Mouse (Mus musculus) bone marrow, adult 2 months (tissue): ENCODE measurements around the gene Aox1. TPM values are rescaled to one million over a fixed set of nuclear protein-coding genes. Genes with fewer than 3 reads are reported as not detected.

ENCODE experiments used
- H3K27ac ChIP-seq: fragments of 200-500 bp; 2 replicates; pipeline ENCODE4 v1.5.1; 2012; ENCODE audit warnings: low read depth, mild to moderate bottlenecking, control low read depth, inconsistent platforms, low read length; ENCODE audit not compliant: control insufficient read depth, poor library complexity, insufficient read depth
- H3K4me1 ChIP-seq: fragments of 200-500 bp; 2 replicates; pipeline ENCODE4 v1.6.1; 2011; ENCODE audit warnings: low read length; ENCODE audit not compliant: control insufficient read depth, insufficient read depth
- H3K4me3 ChIP-seq: fragments of 200-500 bp; replicated peaks from 2 replicates; pipeline ENCODE3; 2011; ENCODE audit warnings: mild to moderate bottlenecking, low read depth, low read length, control low read depth; ENCODE audit not compliant: control insufficient read depth
- CTCF ChIP-seq: fragments of 200-500 bp; IDR thresholded peaks from 2 replicates; pipeline ENCODE4 v1.5.1; 2011; ENCODE audit warnings: low read length, control low read depth; ENCODE audit not compliant: control insufficient read depth, insufficient read depth
- POLR2A ChIP-seq: fragments of 200-500 bp; IDR thresholded peaks from 2 replicates; pipeline ENCODE4 v1.6.1; 2011; ENCODE audit warnings: low read depth, mild to moderate bottlenecking, control low read depth, low read length, borderline replicate concordance; ENCODE audit not compliant: control insufficient read depth
- WGBS: fragments of 180-500 bp; shearing (Covaris S2); methylation state at CpG from one replicate; pipeline ENCODE4 v1.1.7; 2018; 5-methylcytosine and 5-hydroxymethylcytosine counted together
- polyA plus RNA-seq: library from polyadenylated mRNA; stranded (reverse); fragments of >200 nt; gene quantifications from 2 replicates; pipeline ENCODE4 v1.2.4, GENCODE M21; 2011; ENCODE audit warnings: low replicate concordance; ENCODE audit not compliant: missing spikeins, insufficient read depth, insufficient read length

Gene Aox1
- polyA plus RNA-seq, 1 experiment, result 0.30 TPM

- WGBS, result 90% methylated on average over 11 of the region's 11 CpGs
- H3K4me1 ChIP-seq, result no peaks in the 10 kb centered on the region
- no peak for TF ChIP-seq CTCF
- TF ChIP-seq POLR2A, result no peak
Measured at GRCm38 (mm10) chr1:58055598-58055997, 25.9 kb downstream of the Aox1 start.

GRCm38 (mm10) chr1:58056074-58056807, 26.5 kb downstream of the Aox1 start:
- Histone ChIP-seq H3K27ac (no peak overlapping the region), H3K4me3 (no peak overlapping the region), H3K4me1 (no peaks in the 10 kb centered on the region)
- no peak for TF ChIP-seq POLR2A
- no peak for TF ChIP-seq CTCF
- WGBS, result 78% methylated on average over 13 of the region's 13 CpGs

More at GRCm38 (mm10) chr1:58055598-58055997, 25.9 kb downstream of the Aox1 start:
- no peak overlapping the region for H3K27ac ChIP-seq
- H3K4me3 ChIP-seq, result no peak overlapping the region

DNA sequence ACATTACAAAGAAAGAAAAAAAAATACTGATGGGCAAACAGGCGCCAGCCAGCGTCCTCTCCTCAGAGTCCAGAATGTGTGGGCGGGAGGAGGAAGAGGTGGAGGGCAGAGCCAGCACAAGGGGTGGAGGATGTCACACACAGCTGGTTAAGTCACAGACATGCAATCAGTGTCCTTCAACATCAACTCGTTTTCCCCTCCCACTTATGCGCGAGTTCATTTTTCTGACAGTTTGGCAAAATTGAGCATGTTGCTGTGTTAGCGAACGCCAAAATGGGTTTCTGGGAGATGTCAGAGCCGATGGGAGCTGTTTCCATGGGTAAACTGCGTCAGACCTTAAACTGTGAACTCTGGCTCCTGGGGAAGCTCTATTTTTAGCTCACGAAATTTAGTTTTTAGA, 27.2 kb downstream of the Aox1 start:
- H3K27ac ChIP-seq, result no peak overlapping the region
- H3K4me3 ChIP-seq, result no peak overlapping the region
- WGBS, result 58% methylated on average over 11 of the region's 11 CpGs
- no peaks in the 10 kb centered on the region for H3K4me1 ChIP-seq
- TF ChIP-seq POLR2A (no peak), CTCF (no peak)

GRCm38 (mm10) chr1:58058846-58059245, 29.1 kb downstream of the Aox1 start:
- H3K4me3 ChIP-seq, result no peak overlapping the region
- H3K27ac ChIP-seq, result no peak overlapping the region
- no peak for TF ChIP-seq POLR2A
- TF ChIP-seq CTCF, result no peak
- no peaks in the 10 kb centered on the region for H3K4me1 ChIP-seq
- whole genome bisulfite sequencing, result 87% methylated on average over 4 of the region's 4 CpGs

GRCm38 (mm10) chr1:58062131-58062530, 32.4 kb downstream of the Aox1 start:
- no peak overlapping the region for H3K27ac ChIP-seq
- no peak overlapping the region for H3K4me3 ChIP-seq
- TF ChIP-seq CTCF (no peak), POLR2A (no peak)
- WGBS, result 88% methylated on average over 7 of the region's 7 CpGs
- H3K4me1 ChIP-seq, result no peaks in the 10 kb centered on the region

- WGBS, result 83% methylated on average over 5 of the region's 5 CpGs
- Histone ChIP-seq H3K27ac (no peak overlapping the region), H3K4me3 (no peak overlapping the region), H3K4me1 (no peaks in the 10 kb centered on the region)
- no peak for TF ChIP-seq CTCF
- TF ChIP-seq POLR2A, result no peak
Measured at GRCm38 (mm10) chr1:58065151-58065550, 35.4 kb downstream of the Aox1 start.

- no peak overlapping the region for H3K27ac ChIP-seq
- no peak overlapping the region for H3K4me3 ChIP-seq
- TF ChIP-seq POLR2A, result no peak
- WGBS, result 77% methylated on average over 3 of the region's 3 CpGs
- H3K4me1 ChIP-seq, result no peaks in the 10 kb centered on the region
Measured at GRCm38 (mm10) chr1:58065606-58066005, 35.9 kb downstream of the Aox1 start.

DNA sequence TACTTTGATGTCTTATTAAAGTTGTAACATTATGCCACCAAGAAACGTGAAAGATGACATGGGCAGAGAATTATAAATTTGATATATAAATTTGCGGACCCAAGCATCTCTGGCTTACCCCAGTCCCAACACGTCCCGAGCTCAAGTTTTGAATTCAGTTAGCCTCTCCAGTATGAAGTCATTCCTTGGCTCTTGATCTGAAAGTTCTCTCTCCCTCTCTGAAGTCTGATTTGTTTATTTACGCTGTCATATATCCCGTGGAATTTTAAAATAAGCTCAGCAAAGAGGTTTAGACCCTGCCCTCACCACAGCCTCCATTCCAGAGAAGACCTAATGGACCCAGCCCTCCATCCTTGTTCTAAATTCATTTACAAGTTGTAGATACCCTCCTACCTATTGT, 39.5 kb downstream of the Aox1 start:
- Histone ChIP-seq H3K4me3 (no peak overlapping the region), H3K4me1 (no peaks in the 10 kb centered on the region), H3K27ac (no peak overlapping the region)
- no peak for TF ChIP-seq CTCF
- no peak for TF ChIP-seq POLR2A
- WGBS, result 79% methylated on average over 6 of the region's 6 CpGs

- Histone ChIP-seq H3K4me3 (no peak overlapping the region), H3K4me1 (no peaks in the 10 kb centered on the region), H3K27ac (no peak overlapping the region)
- TF ChIP-seq CTCF, result no peak
- TF ChIP-seq POLR2A, result no peak
- WGBS, result 88% methylated on average over 11 of the region's 11 CpGs
Measured at GRCm38 (mm10) chr1:58070091-58070490, 40.4 kb downstream of the Aox1 start.
